ENCODE assay signal across 16 mouse cellular contexts in the genomic region with DNA sequence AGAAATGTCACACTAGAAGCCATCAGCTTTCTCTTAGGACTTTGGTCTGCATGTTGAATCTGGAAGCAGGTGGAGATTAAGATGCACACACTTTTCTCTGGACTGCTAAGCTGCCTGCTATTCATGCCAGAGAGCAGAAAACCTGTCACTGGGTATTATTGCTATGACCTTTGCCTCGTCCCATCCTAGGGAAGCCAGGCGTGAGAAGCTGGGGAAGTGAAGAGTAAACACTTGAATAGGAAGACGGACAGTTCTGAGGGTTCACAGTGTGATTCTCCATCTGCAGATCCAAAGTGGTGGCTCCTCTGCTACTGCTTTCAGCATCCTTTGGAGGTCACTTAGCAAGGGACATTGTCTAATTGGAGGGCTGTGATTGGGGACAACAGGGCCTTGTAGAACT.
"Had no signal": no experiment of that assay in that cellular context is flagged by ENCODE, and none has a peak within 500 bp of the region (broad histone marks: within the 10 kb centered on the region; RNA-seq: fewer than 3 reads in every experiment).

No protein-coding gene starts in this region.

- H3K9ac ChIP-seq: neural tube, embryonic 13.5 days; neural tube, embryonic 15.5 days; stomach, embryonic 15.5 days had no signal

- H3K36me3 ChIP-seq: stomach, embryonic 15.5 days had no signal

- H3K4me1 ChIP-seq: neural tube, embryonic 13.5 days; neural tube, embryonic 15.5 days; stomach, embryonic 15.5 days had no signal

- H3K9me3 ChIP-seq: neural tube, embryonic 13.5 days; neural tube, embryonic 15.5 days; stomach, embryonic 15.5 days had no signal

- H3K4me3 ChIP-seq: neural tube, embryonic 13.5 days; neural tube, embryonic 15.5 days; stomach, embryonic 15.5 days had no signal

- H3K4me2 ChIP-seq: neural tube, embryonic 13.5 days; neural tube, embryonic 15.5 days; stomach, embryonic 15.5 days had no signal

- H3K27me3 ChIP-seq: neural tube, embryonic 13.5 days; neural tube, embryonic 15.5 days; stomach, embryonic 15.5 days had no signal

- H3K27ac ChIP-seq: neural tube, embryonic 13.5 days; neural tube, embryonic 15.5 days; stomach, embryonic 15.5 days; stomach, postnatal 0 days had no signal

- DNase-seq: retina, postnatal 1 day; right cerebral cortex, adult 18-20 months; right cerebral cortex, postnatal 14 days; right cerebral cortex, postnatal 25 days; right cerebral cortex, postnatal 4 days; spleen, adult 18-20 months; thymus, adult 18-20 months; thymus, adult 2 months; thymus, postnatal 14 days; thymus, postnatal 25 days; thymus, postnatal 36 days; thymus, postnatal 4 days had no signal
